Mouse (Mus musculus): ENCODE results near the gene Gpn2. TPM values are rescaled to one million over a fixed set of nuclear protein-coding genes. Genes with fewer than 3 reads are reported as not detected.
A peak's percentile ranks its signal among the peaks of the same experiment; 100 is the strongest.

The Gpn2 gene
- total and polyA plus RNA-seq, 3 experiments, result 35.9 to 36.8 (median 36.2) TPM

DNA sequence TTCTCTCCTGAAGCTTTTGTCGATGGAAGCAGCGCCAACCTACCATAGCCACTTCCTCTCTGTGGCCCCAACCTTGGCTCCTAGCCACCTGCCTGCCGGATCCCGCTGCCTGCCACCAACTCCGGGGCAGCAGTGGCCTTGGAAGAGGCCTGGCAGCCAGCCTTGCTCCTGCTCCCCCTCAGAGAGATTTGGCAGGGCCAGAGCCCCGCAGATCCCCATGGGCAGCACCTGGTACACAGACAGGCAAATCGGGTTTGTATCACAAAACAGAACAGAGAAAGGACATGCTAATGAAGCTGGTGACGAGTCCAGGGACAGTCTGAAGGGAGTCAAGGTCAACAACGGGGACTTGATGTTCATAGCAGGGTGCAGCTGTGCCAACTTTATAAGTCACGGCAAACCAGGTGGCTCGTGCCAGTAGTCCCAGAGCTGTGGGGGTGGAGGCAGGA, 21.0 kb upstream of the Gpn2 start:
- no peaks in the 10 kb centered on the region for H3K79me2 ChIP-seq (replicated peaks; ENCODE audit: control insufficient read depth, extremely low read depth, insufficient read depth, poor library complexity, severe bottlenecking)
- dilution Hi-C loops (cut with MboI; ENCODE audit: extremely low pct_ligation_motif_present, extremely low pct_unique_long_range_greater_than_20kb, low sequenced_read_pairs) (no loop called here), in situ Hi-C loops (cut with MboI; ENCODE audit: low pct_ligation_motif_present, low pct_unique_long_range_greater_than_20kb, low sequenced_read_pairs) (no loop called here)
- H3K4me3 ChIP-seq (replicated peaks in 1 of 3; ENCODE audit: low read depth in 2 of 3, low read length in 2 of 3, poor library complexity in 1 of 3), result no peak overlapping the region
- TF ChIP-seq ZC3H11A (IDR thresholded peaks at IDR 0.05; ENCODE audit: low read depth, low read length) (no peak), ZMIZ1 (IDR thresholded peaks at IDR 0.05; ENCODE audit: low read depth, low read length) (no peak)
- H3K27ac ChIP-seq (ENCODE audit: insufficient read depth, low read depth), result no peak overlapping the region
- H3K4me1 ChIP-seq (ENCODE audit: control insufficient read depth in 1 of 2, insufficient read depth in 2 of 2), result peaks cover 0 to 13% of the 10 kb centered on the region in 2 experiments; a peak in 2 of 4 replicates
- no peak overlapping the region for H3K4me2 ChIP-seq (ENCODE audit: insufficient read depth, low read depth, poor library complexity, severe bottlenecking)
- no peak overlapping the region for H3K9ac ChIP-seq (ENCODE audit: insufficient read depth, low read depth)
- H3K36me3 ChIP-seq (replicated peaks in 1 of 2; ENCODE audit: control insufficient read depth in 1 of 2, insufficient read depth in 1 of 2, low read length in 1 of 2), result no peaks in the 10 kb centered on the region
- H3K9me3 ChIP-seq (replicated peaks; ENCODE audit: low read length), result peaks cover 5% of the 10 kb centered on the region
- H3K27me3 ChIP-seq (replicated peaks), result peaks cover 5% of the 10 kb centered on the region
- no peak for DNase-seq (ENCODE audit: extremely low read depth)

DNA sequence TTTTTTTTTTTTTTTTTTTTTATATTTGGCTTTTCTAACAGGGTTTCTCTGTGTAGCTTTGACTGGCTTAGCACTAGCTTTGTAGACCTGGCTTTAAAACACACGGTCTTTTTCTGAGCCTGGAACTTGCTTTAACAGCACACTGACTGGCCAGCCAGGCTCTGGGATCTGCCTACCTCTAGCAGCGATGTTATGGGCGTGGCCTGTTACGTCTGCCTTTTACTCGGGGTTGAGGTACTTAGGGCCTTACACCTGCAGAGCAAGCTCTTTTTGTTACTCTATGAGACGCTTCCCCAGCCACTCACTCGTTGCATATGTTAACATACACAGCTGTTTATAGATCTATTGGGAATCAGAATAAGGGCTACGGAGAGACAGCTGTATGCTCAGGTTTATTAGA, 16.9 kb upstream of the Gpn2 start:
- dilution Hi-C loops (cut with MboI; ENCODE audit: extremely low pct_ligation_motif_present, extremely low pct_unique_long_range_greater_than_20kb, low sequenced_read_pairs), result no loop called here
- no peak overlapping the region for H3K4me2 ChIP-seq (ENCODE audit: insufficient read depth, low read depth, poor library complexity, severe bottlenecking)
- H3K27me3 ChIP-seq (replicated peaks), result no peaks in the 10 kb centered on the region
- H3K9me3 ChIP-seq (replicated peaks; ENCODE audit: low read length), result peaks cover 7% of the 10 kb centered on the region
- in situ Hi-C loops (cut with MboI; ENCODE audit: low pct_ligation_motif_present, low pct_unique_long_range_greater_than_20kb, low sequenced_read_pairs), result no loop called here
- no peak for DNase-seq (ENCODE audit: extremely low read depth)
- no peak overlapping the region for H3K27ac ChIP-seq (ENCODE audit: insufficient read depth, low read depth)
- H3K4me3 ChIP-seq (replicated peaks in 1 of 3; ENCODE audit: low read depth in 2 of 3, low read length in 2 of 3, poor library complexity in 1 of 3), result no peak overlapping the region
- no peak overlapping the region for H3K9ac ChIP-seq (ENCODE audit: insufficient read depth, low read depth)
- H3K79me2 ChIP-seq (replicated peaks; ENCODE audit: control insufficient read depth, extremely low read depth, insufficient read depth, poor library complexity, severe bottlenecking), result no peaks in the 10 kb centered on the region
- peaks cover 0 to 3% of the 10 kb centered on the region in 2 experiments for H3K36me3 ChIP-seq (replicated peaks in 1 of 2; ENCODE audit: control insufficient read depth in 1 of 2, insufficient read depth in 1 of 2, low read length in 1 of 2)
- TF ChIP-seq BHLHE40 (IDR thresholded peaks at IDR 0.05; ENCODE audit: low read depth, low read length) (no peak), MEF2A (IDR thresholded peaks at IDR 0.05; ENCODE audit: borderline replicate concordance, low read depth, low read length) (no peak), UBTF (IDR thresholded peaks at IDR 0.05; ENCODE audit: low read depth, low read length) (no peak), ZMIZ1 (IDR thresholded peaks at IDR 0.05; ENCODE audit: low read depth, low read length) (no peak)
- H3K4me1 ChIP-seq (ENCODE audit: control insufficient read depth in 1 of 2, insufficient read depth in 2 of 2), result peaks cover 0 to 21% of the 10 kb centered on the region in 2 experiments; a peak in 2 of 4 replicates

DNA sequence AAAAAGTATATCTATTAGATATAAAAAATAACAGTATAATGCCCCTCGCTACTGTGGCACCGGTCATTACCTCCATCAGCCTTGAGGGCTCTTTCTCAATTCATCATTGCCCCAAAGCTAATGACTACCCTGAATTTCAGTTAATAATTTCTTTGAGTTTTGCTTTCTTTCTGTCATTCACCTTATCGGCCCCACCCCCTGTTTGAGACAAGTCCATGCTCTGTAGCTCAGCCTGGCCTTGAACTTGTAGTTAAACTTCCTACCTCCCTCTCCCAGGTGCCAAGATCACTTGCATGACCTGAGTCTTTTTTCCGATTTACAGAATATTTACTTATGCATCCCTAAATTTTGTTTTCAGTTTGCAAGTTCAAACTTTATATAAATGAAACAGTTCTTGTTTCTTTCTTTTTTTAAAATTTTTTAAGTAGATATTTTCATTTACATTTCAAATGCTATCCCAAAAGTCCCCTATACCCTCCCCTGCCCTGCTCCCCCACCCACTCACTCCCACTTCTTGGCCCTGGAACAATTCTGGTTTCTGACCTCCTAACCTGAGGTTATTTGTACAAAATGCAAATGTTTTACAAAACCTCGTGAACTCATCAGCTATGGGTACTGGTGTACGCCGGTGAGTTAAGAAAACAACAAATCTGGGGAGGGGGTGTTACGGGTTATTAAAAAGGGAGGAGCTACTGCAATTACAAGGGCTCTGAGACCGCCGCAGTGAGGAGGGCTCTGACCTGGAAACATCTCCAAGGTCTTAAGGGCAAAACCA, 14.7 kb upstream of the Gpn2 start:
- TF ChIP-seq ZC3H11A (IDR thresholded peaks at IDR 0.05; ENCODE audit: low read depth, low read length), result no peak
- TF ChIP-seq RCOR1 (conservative IDR thresholded peaks at IDR 0.05; ENCODE audit: low read depth, low read length), result no peak
- TF ChIP-seq MAFK (IDR thresholded peaks at IDR 0.05; ENCODE audit: insufficient replicate concordance, low read length), result no peak
- no peak for TF ChIP-seq EP300 (IDR thresholded peaks at IDR 0.05; ENCODE audit: low read length)
- no peak for TF ChIP-seq KAT2A (IDR thresholded peaks at IDR 0.05; ENCODE audit: insufficient replicate concordance, low read length)
- no peak for TF ChIP-seq MAX (IDR thresholded peaks at IDR 0.05; ENCODE audit: low read length)
- TF ChIP-seq E2F4 (IDR thresholded peaks at IDR 0.05; ENCODE audit: insufficient replicate concordance, low read depth, low read length), result no peak
- no peak for TF ChIP-seq JUN (IDR thresholded peaks at IDR 0.05; ENCODE audit: insufficient read depth, low read depth, low read length)
- TF ChIP-seq BHLHE40 (IDR thresholded peaks at IDR 0.05; ENCODE audit: low read depth, low read length), result no peak
- TF ChIP-seq MEF2A (IDR thresholded peaks at IDR 0.05; ENCODE audit: borderline replicate concordance, low read depth, low read length), result no peak
- no peak for TF ChIP-seq NRF1 (IDR thresholded peaks at IDR 0.05; ENCODE audit: low read depth, low read length)
- TF ChIP-seq ELF1 (IDR thresholded peaks at IDR 0.05; ENCODE audit: low read depth, low read length), result no peak
- no peak for TF ChIP-seq USF1 (IDR thresholded peaks at IDR 0.05; ENCODE audit: low read depth, low read length)
- H3K79me2 ChIP-seq (replicated peaks; ENCODE audit: control insufficient read depth, extremely low read depth, insufficient read depth, poor library complexity, severe bottlenecking), result no peaks in the 10 kb centered on the region
- dilution Hi-C loops (cut with MboI; ENCODE audit: extremely low pct_ligation_motif_present, extremely low pct_unique_long_range_greater_than_20kb, low sequenced_read_pairs) (no loop called here), in situ Hi-C loops (cut with MboI; ENCODE audit: low pct_ligation_motif_present, low pct_unique_long_range_greater_than_20kb, low sequenced_read_pairs) (no loop called here)
- peak overlapping the region; percentile 56 for H3K27ac ChIP-seq (ENCODE audit: insufficient read depth, low read depth)
- peaks cover 0 to 11% of the 10 kb centered on the region in 2 experiments; a peak in 2 of 4 replicates for H3K4me1 ChIP-seq (ENCODE audit: control insufficient read depth in 1 of 2, insufficient read depth in 2 of 2)
- peak overlapping the region; percentile 81 for H3K9ac ChIP-seq (ENCODE audit: insufficient read depth, low read depth)
- H3K4me3 ChIP-seq (replicated peaks in 1 of 3; ENCODE audit: low read depth in 2 of 3, low read length in 2 of 3, poor library complexity in 1 of 3), result peak overlapping the region in 2 of 3 experiments; percentile 6 to 38
- peak; percentile 52 for DNase-seq (ENCODE audit: extremely low read depth)
- H3K9me3 ChIP-seq (replicated peaks; ENCODE audit: low read length), result peaks cover 4% of the 10 kb centered on the region
- H3K4me2 ChIP-seq (ENCODE audit: insufficient read depth, low read depth, poor library complexity, severe bottlenecking), result peak overlapping the region; percentile 93
- peaks cover 0 to 6% of the 10 kb centered on the region in 2 experiments for H3K36me3 ChIP-seq (replicated peaks in 1 of 2; ENCODE audit: control insufficient read depth in 1 of 2, insufficient read depth in 1 of 2, low read length in 1 of 2)
- no peaks in the 10 kb centered on the region for H3K27me3 ChIP-seq (replicated peaks)
